Mouse (Mus musculus) olfactory bulb, adult 2 months (tissue): ENCODE data around the gene Cnot2. TPM values are rescaled to one million over a fixed set of nuclear protein-coding genes. Genes with fewer than 3 reads are reported as not detected.

Source experiments
- H3K27ac ChIP-seq: fragments of 200-500 bp; 2 replicates; pipeline ENCODE4 v1.5.1; 2012; ENCODE audit warnings: low read depth, low read length; ENCODE audit not compliant: insufficient read depth
- H3K4me1 ChIP-seq: fragments of 200-500 bp; 2 replicates; pipeline ENCODE4 v1.6.1; 2012; ENCODE audit warnings: low read length; ENCODE audit not compliant: control insufficient read depth, insufficient read depth
- H3K4me3 ChIP-seq: fragments of 200-500 bp; 2 replicates; pipeline ENCODE4 v1.5.1; 2012; ENCODE audit warnings: mild to moderate bottlenecking, low read depth, low read length, moderate library complexity; ENCODE audit not compliant: insufficient read depth
- CTCF ChIP-seq: fragments of 200-500 bp; IDR thresholded peaks from 2 replicates; pipeline ENCODE4 v1.5.1; 2012; ENCODE audit warnings: low read depth, mild to moderate bottlenecking, low read length, moderate library complexity; ENCODE audit not compliant: insufficient read depth
- POLR2A ChIP-seq: fragments of 200-500 bp; IDR thresholded peaks from 2 replicates; pipeline ENCODE4 v1.6.1; 2012; ENCODE audit warnings: mild to moderate bottlenecking, low read depth, low read length, moderate library complexity; ENCODE audit not compliant: insufficient read depth
- WGBS: fragments of 180-500 bp; shearing (Covaris S2); methylation state at CpG from one replicate; pipeline ENCODE4 v1.1.7; 2018; 5-methylcytosine and 5-hydroxymethylcytosine counted together
- polyA plus RNA-seq: library from polyadenylated mRNA; stranded (reverse); fragments of >200 nt; gene quantifications from 2 replicates; pipeline ENCODE4 v1.2.4, GENCODE M21; 2012; ENCODE audit warnings: low replicate concordance; ENCODE audit not compliant: missing spikeins, insufficient read depth, insufficient read length

The Cnot2 gene
- polyA plus RNA-seq, 1 experiment: not detected

- TF ChIP-seq POLR2A (no peak), CTCF (no peak)
- Histone ChIP-seq H3K27ac (no peak overlapping the region), H3K4me1 (peaks cover 9% of the 10 kb centered on the region; the same call in 1 of the 2 replicates), H3K4me3 (no peak overlapping the region)
- WGBS: 96% methylated on average over 3 of the region's 3 CpGs
These were observed 43.8 kb downstream of the Cnot2 start for GRCm38 (mm10) chr10:116537495-116537894.

- no peak for TF ChIP-seq CTCF
- no peak for TF ChIP-seq POLR2A
- Histone ChIP-seq H3K27ac (no peak overlapping the region), H3K4me3 (no peak overlapping the region), H3K4me1 (peaks cover 12% of the 10 kb centered on the region; the same call in 1 of the 2 replicates)
- WGBS: 25% methylated on average over 3 of the region's 3 CpGs
These were observed 47.0 kb downstream of the Cnot2 start for GRCm38 (mm10) chr10:116534278-116534677.

- Histone ChIP-seq H3K4me1 (peaks cover 10% of the 10 kb centered on the region; the same call in 1 of the 2 replicates), H3K4me3 (no peak overlapping the region), H3K27ac (no peak overlapping the region)
- TF ChIP-seq CTCF: no peak
- TF ChIP-seq POLR2A: no peak
- 93% methylated on average over 3 of the region's 3 CpGs for WGBS
These were observed 48.8 kb downstream of the Cnot2 start for GRCm38 (mm10) chr10:116532561-116532960.

GRCm38 (mm10) chr10:116531063-116531462 lies 50.2 kb downstream of the Cnot2 start:
- no peak for TF ChIP-seq CTCF
- TF ChIP-seq POLR2A: no peak
- Histone ChIP-seq H3K4me1 (peaks cover 10% of the 10 kb centered on the region; the same call in 1 of the 2 replicates), H3K27ac (no peak overlapping the region), H3K4me3 (no peak overlapping the region)
- WGBS: 91% methylated on average over 3 of the region's 3 CpGs

GRCm38 (mm10) chr10:116519588-116519987 lies 61.7 kb downstream of the Cnot2 start:
- H3K27ac ChIP-seq: no peak overlapping the region
- H3K4me1 ChIP-seq: no peaks in the 10 kb centered on the region
- WGBS: 96% methylated on average over 1 of the region's 1 CpGs
- H3K4me3 ChIP-seq: no peak overlapping the region
- TF ChIP-seq POLR2A (no peak), CTCF (no peak)

- Histone ChIP-seq H3K4me1 (no peaks in the 10 kb centered on the region), H3K4me3 (no peak overlapping the region), H3K27ac (no peak overlapping the region)
- TF ChIP-seq POLR2A (no peak), CTCF (no peak)
- 95% methylated on average over 6 of the region's 6 CpGs for WGBS
These were observed 65.7 kb downstream of the Cnot2 start for GRCm38 (mm10) chr10:116515590-116515989.

GRCm38 (mm10) chr10:116515158-116515557 lies 66.2 kb downstream of the Cnot2 start:
- Histone ChIP-seq H3K4me1 (no peaks in the 10 kb centered on the region), H3K27ac (no peak overlapping the region), H3K4me3 (no peak overlapping the region)
- 95% methylated on average over 4 of the region's 4 CpGs for WGBS
- no peak for TF ChIP-seq POLR2A
- TF ChIP-seq CTCF: no peak

GRCm38 (mm10) chr10:116513254-116513635 lies 68.1 kb downstream of the Cnot2 start:
- TF ChIP-seq CTCF (no peak), POLR2A (no peak)
- H3K4me3 ChIP-seq: no peak overlapping the region
- WGBS: 45% methylated on average over 7 of the region's 7 CpGs
- no peak overlapping the region for H3K27ac ChIP-seq
- H3K4me1 ChIP-seq: no peaks in the 10 kb centered on the region

GRCm38 (mm10) chr10:116512521-116513253 lies 68.6 kb downstream of the Cnot2 start:
- TF ChIP-seq POLR2A: no peak
- TF ChIP-seq CTCF: no peak
- H3K4me1 ChIP-seq: no peaks in the 10 kb centered on the region
- WGBS: 85% methylated on average over 11 of the region's 11 CpGs
- no peak overlapping the region for H3K27ac ChIP-seq
- H3K4me3 ChIP-seq: no peak overlapping the region
